Mouse (Mus musculus) forelimb bud, embryonic 11.5 days (tissue): ENCODE data around the gene Mon2.

Source experiments
- DNase-seq: peaks from one replicate; pipeline ENCODE4 v3.0.0-alpha.2; 2012; ENCODE audit warnings: low read depth, low spot score

Mon2 gene

DNA sequence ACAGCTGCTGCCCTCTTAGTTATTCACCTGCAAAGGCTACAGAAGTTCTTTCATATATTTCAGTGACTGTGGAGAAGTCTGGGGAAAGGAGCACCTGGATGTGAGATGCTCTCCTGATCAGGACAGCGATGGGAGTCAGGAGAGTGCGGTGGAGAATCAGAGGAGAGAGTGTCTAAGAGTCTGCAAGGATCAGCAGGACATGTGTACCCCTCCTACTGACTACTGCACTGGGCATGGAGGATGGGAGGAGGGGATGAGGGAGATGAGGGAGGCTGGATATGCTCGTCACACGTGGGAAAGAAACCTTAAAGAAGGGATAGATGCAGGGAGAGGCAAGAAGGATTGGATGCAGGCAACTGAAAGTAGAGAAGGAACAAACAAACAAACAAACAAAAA is 112.1 kb downstream of the Mon2 start:
- DNase-seq, result no peak

DNA sequence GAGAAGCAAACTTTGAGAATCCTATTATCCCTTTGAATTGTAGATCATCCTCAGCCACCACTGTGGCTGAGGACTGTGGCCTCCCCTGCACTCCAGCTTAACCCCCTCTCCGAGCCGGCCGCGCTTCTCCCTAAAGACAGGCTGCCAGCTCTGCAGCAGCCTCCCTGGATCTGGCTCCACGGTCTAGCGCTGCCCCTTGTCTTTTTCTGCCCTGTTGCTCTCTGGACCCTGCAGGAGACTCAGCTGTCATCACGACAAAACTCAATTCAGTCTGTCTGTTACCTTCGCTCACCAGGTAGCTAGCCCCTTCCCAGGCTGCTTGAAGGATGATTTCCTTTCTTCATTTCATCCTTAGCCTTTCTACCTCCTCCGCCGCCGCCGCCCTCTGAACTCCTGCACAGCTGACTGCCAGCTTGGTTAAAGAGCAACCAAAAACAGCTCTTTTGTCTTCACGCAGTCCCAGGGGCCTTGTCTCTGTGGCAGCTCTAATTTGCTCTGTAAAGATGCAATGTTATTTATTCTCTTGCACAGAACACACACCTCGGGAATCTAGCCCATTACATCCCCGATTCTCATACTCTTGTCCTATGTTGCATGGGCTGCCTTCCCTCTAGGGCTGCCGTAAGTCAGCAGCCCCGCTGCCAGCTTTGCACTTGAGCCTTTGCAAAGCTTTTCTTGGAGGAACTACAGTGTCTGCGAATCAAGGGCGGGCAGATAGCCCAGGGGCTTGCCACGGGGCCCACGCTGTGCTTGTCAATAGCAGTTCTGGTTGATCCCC is 112.7 kb downstream of the Mon2 start:
- DNase-seq, result no peak

DNA sequence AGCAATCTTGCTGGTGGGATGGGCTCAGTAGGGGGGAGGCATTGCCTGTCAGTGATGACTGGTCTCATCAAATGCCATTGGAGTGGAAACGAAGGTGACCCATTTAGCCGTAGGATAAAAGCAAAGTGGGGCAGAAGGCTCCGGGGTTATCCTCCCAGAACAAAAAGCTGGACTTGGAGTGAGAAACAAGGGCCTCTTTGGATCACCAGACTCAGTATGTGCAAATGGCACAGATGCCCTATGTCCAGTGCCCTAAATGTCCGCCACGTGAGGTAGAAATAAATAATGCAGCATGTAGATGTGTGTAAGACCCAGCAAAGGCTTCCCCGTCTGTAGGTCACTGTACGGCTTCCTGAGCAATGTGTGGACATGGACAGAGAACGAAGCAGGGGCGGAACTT is 113.7 kb downstream of the Mon2 start:
- DNase-seq, result no peak

DNA sequence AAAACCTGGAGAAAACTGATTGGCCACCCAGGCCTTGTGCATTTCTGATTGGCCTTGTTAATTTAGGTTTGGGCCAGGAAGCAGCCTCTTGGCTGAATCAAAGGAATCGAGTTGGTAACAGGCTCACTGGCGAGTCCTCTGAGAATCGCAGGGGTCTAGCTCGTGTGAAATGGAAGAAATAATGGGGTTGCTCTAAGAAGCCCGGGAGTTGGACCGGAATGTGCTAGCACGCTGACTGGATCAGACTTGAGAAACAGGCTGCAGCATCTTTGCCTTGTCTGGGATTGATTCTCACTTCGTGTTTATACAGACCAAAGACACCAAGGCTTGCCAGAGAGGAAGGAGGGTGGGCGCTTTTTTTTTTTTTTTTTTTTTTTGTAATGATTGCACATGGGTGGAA is 114.8 kb downstream of the Mon2 start:
- no peak for DNase-seq

- no peak for DNase-seq
Measured at GRCm38 (mm10) chr10:122960738-122961137, 115.6 kb downstream of the Mon2 start.

- no peak for DNase-seq
Measured at GRCm38 (mm10) chr10:122960216-122960615, 116.1 kb downstream of the Mon2 start.

DNA sequence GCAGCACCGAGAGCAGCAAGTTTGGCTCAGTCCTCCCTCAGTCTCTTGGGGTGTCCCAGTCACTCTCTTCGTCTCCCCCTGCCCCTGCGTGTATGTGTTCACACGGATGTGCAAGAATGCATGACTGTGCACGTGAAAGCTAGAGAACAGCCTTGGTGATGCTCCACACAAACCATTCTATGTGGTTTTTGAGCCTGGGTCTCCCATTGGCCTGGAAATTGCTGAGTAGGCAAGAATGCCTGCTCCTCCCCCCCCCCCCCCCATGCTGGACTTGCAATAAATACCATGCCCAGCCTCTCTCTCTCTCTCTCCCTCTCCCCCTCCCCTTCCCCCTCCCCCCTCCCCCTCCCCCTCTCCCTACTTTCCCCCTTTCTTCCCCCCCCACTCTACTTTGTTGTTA is 117.6 kb downstream of the Mon2 start:
- DNase-seq, result no peak

GRCm38 (mm10) chr10:122957918-122958317 is 118.4 kb downstream of the Mon2 start:
- no peak for DNase-seq

GRCm38 (mm10) chr10:122953576-122953975 is 122.7 kb downstream of the Mon2 start:
- no peak for DNase-seq

- DNase-seq, result no peak
Measured at GRCm38 (mm10) chr10:122950966-122951365, 125.3 kb downstream of the Mon2 start.

- no peak for DNase-seq
Measured at GRCm38 (mm10) chr10:122944888-122945287, 131.4 kb downstream of the Mon2 start.

DNA sequence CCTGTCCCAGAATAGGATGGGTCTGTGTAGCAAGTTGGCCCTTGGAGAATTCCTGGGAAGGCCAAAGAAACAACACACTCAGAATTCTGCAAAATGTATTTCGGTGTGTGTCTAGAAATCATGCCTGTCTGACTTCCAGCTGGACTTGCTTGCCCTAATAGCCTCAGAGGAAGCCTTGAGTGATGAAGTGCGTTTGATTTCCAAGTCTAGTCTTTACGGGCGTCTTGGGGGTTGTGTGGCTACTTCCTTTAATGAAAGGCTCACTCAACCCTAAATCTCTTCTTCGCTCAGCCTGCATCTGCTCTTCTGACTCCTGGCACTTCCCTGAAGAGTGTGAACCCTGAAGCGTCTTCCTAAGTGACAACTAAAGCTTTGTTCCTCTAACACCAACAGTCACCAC is 132.5 kb downstream of the Mon2 start:
- DNase-seq, result peak; percentile 54

GRCm38 (mm10) chr10:122942771-122943170 is 133.5 kb downstream of the Mon2 start:
- no peak for DNase-seq
